ENCODE assay signal across 24 mouse cellular contexts in the genomic region with DNA sequence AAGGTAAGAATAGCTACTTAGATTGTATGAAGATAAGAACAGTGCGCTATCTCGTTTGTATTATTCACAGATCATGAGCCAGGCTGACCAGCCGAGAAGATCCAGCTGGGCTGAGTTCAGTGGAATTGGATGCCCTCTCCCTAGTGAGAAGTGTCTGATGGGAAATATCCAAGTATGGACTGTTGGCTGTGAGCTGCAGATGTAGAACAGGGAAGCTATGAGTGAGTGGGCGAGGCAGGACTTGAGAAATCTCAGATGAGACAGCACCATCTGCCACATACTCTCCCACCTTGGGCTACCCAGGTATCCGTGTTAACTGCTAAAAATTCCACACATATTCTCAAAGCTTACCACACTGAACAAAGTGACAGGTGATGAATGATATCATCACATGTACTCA. TPM values are rescaled to one million over a fixed set of nuclear protein-coding genes. Genes with fewer than 3 reads are reported as not detected.
DNase-seq lines count a peak whose midpoint lies in the region; ATAC-seq and TF ChIP-seq lines count a peak whose summit lies in the region.
"Had no signal": no experiment of that assay in that cellular context is flagged by ENCODE, and none has a peak within 500 bp of the region (broad histone marks: within the 10 kb centered on the region; RNA-seq: fewer than 3 reads in every experiment).

No protein-coding gene starts in this region.

- no peak overlapping the region for H3K4me3 ChIP-seq in hindbrain, embryonic 10.5 days
- H3K4me3 ChIP-seq in hindbrain, embryonic 16.5 days (ENCODE audit: low read length): no peak overlapping the region
- no peak overlapping the region for H3K4me3 ChIP-seq in midbrain, embryonic 15.5 days
- H3K4me3 ChIP-seq in midbrain, postnatal 0 days (ENCODE audit: low read depth, low read length): no peak overlapping the region
- H3K4me3 ChIP-seq in hindbrain, embryonic 13.5 days: no peak overlapping the region
- H3K4me3 ChIP-seq in stomach, postnatal 0 days (ENCODE audit: low read depth, low read length): no peak overlapping the region
- H3K4me3 ChIP-seq: embryonic facial prominence, embryonic 13.5 days; layer of hippocampus, adult 2 months; liver, embryonic 13.5 days had no signal

- no peak; the same call in 1 of the 2 replicates for ATAC-seq in hindbrain, embryonic 16.5 days
- ATAC-seq in midbrain, embryonic 15.5 days (replicated peaks): peak; percentile 5; the same call in 1 of the 2 replicates
- no peak for ATAC-seq in midbrain, postnatal 0 days (ENCODE audit: low FRiP score)
- peak; percentile 40; the same call in 1 of the 2 replicates for ATAC-seq in hindbrain, embryonic 13.5 days (ENCODE audit: low FRiP score)
- 0 out of 2 replicates have a peak, but pooled peaks have one; percentile 38 for ATAC-seq in stomach, postnatal 0 days (ENCODE audit: low FRiP score, low TSS enrichment)
- ATAC-seq: forebrain, embryonic 14.5 days; inflammation-experienced regulatory T-cells, adult 6 months had no signal

- H3K9ac ChIP-seq in hindbrain, embryonic 16.5 days (ENCODE audit: low read depth, low read length): no peak overlapping the region
- no peak overlapping the region for H3K9ac ChIP-seq in midbrain, embryonic 15.5 days
- no peak overlapping the region for H3K9ac ChIP-seq in midbrain, postnatal 0 days (replicated peaks; ENCODE audit: low read length, poor library complexity, severe bottlenecking)
- no peak overlapping the region for H3K9ac ChIP-seq in hindbrain, embryonic 13.5 days
- no peak overlapping the region for H3K9ac ChIP-seq in stomach, postnatal 0 days (ENCODE audit: low read length)
- H3K9ac ChIP-seq: embryonic facial prominence, embryonic 13.5 days; liver, embryonic 13.5 days had no signal

- 0 out of 2 replicates have a peak overlapping the region, but pooled peaks have one; percentile 8 for H3K27ac ChIP-seq in hindbrain, embryonic 10.5 days
- no peak overlapping the region for H3K27ac ChIP-seq in hindbrain, embryonic 16.5 days (ENCODE audit: low read depth, low read length)
- no peak overlapping the region for H3K27ac ChIP-seq in midbrain, embryonic 15.5 days
- H3K27ac ChIP-seq in midbrain, postnatal 0 days (ENCODE audit: low read depth, low read length): no peak overlapping the region
- H3K27ac ChIP-seq in hindbrain, embryonic 13.5 days: no peak overlapping the region
- no peak overlapping the region for H3K27ac ChIP-seq in stomach, postnatal 0 days (replicated peaks)
- H3K27ac ChIP-seq: embryonic facial prominence, embryonic 13.5 days; layer of hippocampus, adult 2 months; liver, embryonic 13.5 days had no signal

- TF ChIP-seq CTCF in midbrain, postnatal 0 days (IDR thresholded peaks at IDR 0.05): no peak
- TF ChIP-seq CTCF in stomach, postnatal 0 days (IDR thresholded peaks at IDR 0.05; ENCODE audit: low read depth): no peak

- H3K9me3 ChIP-seq in hindbrain, embryonic 10.5 days: no peaks in the 10 kb centered on the region
- H3K9me3 ChIP-seq in hindbrain, embryonic 16.5 days (ENCODE audit: control insufficient read depth, low read length): no peaks in the 10 kb centered on the region
- H3K9me3 ChIP-seq in midbrain, embryonic 15.5 days: no peaks in the 10 kb centered on the region
- no peaks in the 10 kb centered on the region for H3K9me3 ChIP-seq in midbrain, postnatal 0 days (ENCODE audit: low read length)
- H3K9me3 ChIP-seq in hindbrain, embryonic 13.5 days: no peaks in the 10 kb centered on the region
- no peaks in the 10 kb centered on the region for H3K9me3 ChIP-seq in stomach, postnatal 0 days (ENCODE audit: control insufficient read depth, low read length)
- H3K9me3 ChIP-seq: embryonic facial prominence, embryonic 13.5 days; liver, embryonic 13.5 days had no signal

- H3K27me3 ChIP-seq in hindbrain, embryonic 10.5 days (ENCODE audit: insufficient read depth, poor library complexity, severe bottlenecking): no peaks in the 10 kb centered on the region
- no peaks in the 10 kb centered on the region for H3K27me3 ChIP-seq in hindbrain, embryonic 16.5 days (replicated peaks; ENCODE audit: control insufficient read depth, insufficient read depth, low read length)
- no peaks in the 10 kb centered on the region for H3K27me3 ChIP-seq in midbrain, embryonic 15.5 days (replicated peaks)
- H3K27me3 ChIP-seq in midbrain, postnatal 0 days (ENCODE audit: insufficient read depth, low read length): no peaks in the 10 kb centered on the region
- no peaks in the 10 kb centered on the region for H3K27me3 ChIP-seq in hindbrain, embryonic 13.5 days
- no peaks in the 10 kb centered on the region for H3K27me3 ChIP-seq in stomach, postnatal 0 days (ENCODE audit: control insufficient read depth, insufficient read depth, low read length)
- H3K27me3 ChIP-seq: embryonic facial prominence, embryonic 13.5 days; liver, embryonic 13.5 days had no signal

- H3K4me1 ChIP-seq in hindbrain, embryonic 10.5 days (replicated peaks): no peaks in the 10 kb centered on the region; the same call in 1 of the 2 replicates
- H3K4me1 ChIP-seq in hindbrain, embryonic 16.5 days (ENCODE audit: control insufficient read depth, insufficient read depth, low read depth, low read length): no peaks in the 10 kb centered on the region
- peaks cover 5% of the 10 kb centered on the region; the same call in 1 of the 2 replicates for H3K4me1 ChIP-seq in midbrain, embryonic 15.5 days
- H3K4me1 ChIP-seq in midbrain, postnatal 0 days (ENCODE audit: insufficient read depth, low read length): no peaks in the 10 kb centered on the region
- peaks cover 5% of the 10 kb centered on the region; the same call in 1 of the 2 replicates for H3K4me1 ChIP-seq in hindbrain, embryonic 13.5 days (replicated peaks)
- H3K4me1 ChIP-seq in stomach, postnatal 0 days (replicated peaks; ENCODE audit: control insufficient read depth, insufficient read depth): no peaks in the 10 kb centered on the region
- H3K4me1 ChIP-seq: embryonic facial prominence, embryonic 13.5 days; liver, embryonic 13.5 days had no signal

- no peak for TF ChIP-seq EP300 in stomach, postnatal 0 days (optimal IDR thresholded peaks at IDR 0.05)

- DNase-seq in hindbrain, embryonic 10.5 days (ENCODE audit: low spot score): no peak
- no peak for DNase-seq in midbrain, postnatal 0 days (ENCODE audit: low spot score)
- DNase-seq in stomach, postnatal 0 days (ENCODE audit: low spot score): no peak
- no peak for DNase-seq in gastrocnemius, postnatal 25 days
- DNase-seq: adrenal gland, adult 2 months; cerebellum, adult 18-20 months; cerebellum, postnatal 14 days; gastrocnemius, postnatal 36 days; kidney, adult 8-10 months; kidney, postnatal 14 days; layer of hippocampus, postnatal 36 days; liver, embryonic 13.5 days; lung, postnatal 10 days; right cerebral cortex, postnatal 4 days; thymus, adult 18-20 months; thymus, postnatal 36 days had no signal

- no peak overlapping the region for H3K4me2 ChIP-seq in hindbrain, embryonic 16.5 days (ENCODE audit: low read length)
- H3K4me2 ChIP-seq in midbrain, embryonic 15.5 days: no peak overlapping the region
- H3K4me2 ChIP-seq in midbrain, postnatal 0 days (ENCODE audit: low read depth, low read length, poor library complexity, severe bottlenecking): no peak overlapping the region
- no peak overlapping the region for H3K4me2 ChIP-seq in hindbrain, embryonic 13.5 days
- no peak overlapping the region for H3K4me2 ChIP-seq in stomach, postnatal 0 days (replicated peaks; ENCODE audit: low read depth)
- H3K4me2 ChIP-seq: embryonic facial prominence, embryonic 13.5 days; liver, embryonic 13.5 days; midbrain, embryonic 11.5 days had no signal

- H3K36me3 ChIP-seq in hindbrain, embryonic 10.5 days: peaks cover 28% of the 10 kb centered on the region
- peaks cover 5% of the 10 kb centered on the region; the same call in 1 of the 2 replicates for H3K36me3 ChIP-seq in hindbrain, embryonic 16.5 days (ENCODE audit: control insufficient read depth, insufficient read depth, low read length)
- no peaks in the 10 kb centered on the region for H3K36me3 ChIP-seq in midbrain, embryonic 15.5 days (replicated peaks)
- H3K36me3 ChIP-seq in midbrain, postnatal 0 days (ENCODE audit: insufficient read depth, low read length): no peaks in the 10 kb centered on the region; the same call in 1 of the 2 replicates
- H3K36me3 ChIP-seq in hindbrain, embryonic 13.5 days: peaks cover 14% of the 10 kb centered on the region
- no peaks in the 10 kb centered on the region for H3K36me3 ChIP-seq in stomach, postnatal 0 days (ENCODE audit: control insufficient read depth, insufficient read depth, low read length)

- 80% methylated on average over 5 of the region's 5 CpGs for WGBS in hindbrain, embryonic 10.5 days
- 75% methylated on average over 5 of the region's 5 CpGs for WGBS in hindbrain, embryonic 16.5 days
- WGBS in midbrain, embryonic 15.5 days: 80% methylated on average over 5 of the region's 5 CpGs
- WGBS in midbrain, postnatal 0 days: 76% methylated on average over 5 of the region's 5 CpGs
- whole genome bisulfite sequencing in hindbrain, embryonic 13.5 days: 79% methylated on average over 5 of the region's 5 CpGs
- WGBS in stomach, postnatal 0 days: 49% methylated on average over 5 of the region's 5 CpGs

RNA-seq across cellular contexts. Expression of gene Mzt1, which starts 15.9 kb away (rescaled TPM):
- polyA plus RNA-seq in hindbrain, embryonic 10.5 days (2016; fragmentation: Nextera tagmentation; extraction: Ambion mirVana): 95.4 and 98.4 TPM in 2 replicates
- 88.4 and 92.7 TPM in 2 replicates for polyA plus RNA-seq in hindbrain, embryonic 16.5 days (2015; fragmentation: Nextera tagmentation; extraction: Ambion mirVana)
- polyA plus RNA-seq in midbrain, embryonic 15.5 days (2015; fragmentation: Nextera tagmentation; extraction: Ambion mirVana): 104 and 113 TPM in 2 replicates
- total RNA-seq in midbrain, postnatal 0 days (2014; rRNA removed): 84.7 and 106 TPM in 2 replicates
- polyA plus RNA-seq in midbrain, postnatal 0 days (2015; fragmentation: Nextera tagmentation; extraction: Ambion mirVana): 107 and 117 TPM in 2 replicates
- polyA plus RNA-seq in hindbrain, embryonic 13.5 days (2015; fragmentation: Nextera tagmentation; extraction: Ambion mirVana): 125 and 127 TPM in 2 replicates
- 52.8 and 55.8 TPM in 2 replicates for polyA plus RNA-seq in stomach, postnatal 0 days (2015; fragmentation: Nextera tagmentation; extraction: Ambion mirVana)
- 10 to 100 TPM; 24.0 to 24.6 TPM for total RNA-seq in gastrocnemius, postnatal 25 days (2021)

RNA-seq across cellular contexts. Expression of gene Bora, which starts 16.0 kb away (rescaled TPM):
- 67.8 and 81.2 TPM in 2 replicates for polyA plus RNA-seq in hindbrain, embryonic 10.5 days (2016; fragmentation: Nextera tagmentation; extraction: Ambion mirVana)
- polyA plus RNA-seq in hindbrain, embryonic 16.5 days (2015; fragmentation: Nextera tagmentation; extraction: Ambion mirVana): 14.4 and 15.3 TPM in 2 replicates
- 12.8 and 13.7 TPM in 2 replicates for polyA plus RNA-seq in midbrain, embryonic 15.5 days (2015; fragmentation: Nextera tagmentation; extraction: Ambion mirVana)
- total RNA-seq in midbrain, postnatal 0 days (2014; rRNA removed): 3.7 and 7.3 TPM in 2 replicates
- polyA plus RNA-seq in midbrain, postnatal 0 days (2015; fragmentation: Nextera tagmentation; extraction: Ambion mirVana): 7.1 and 7.4 TPM in 2 replicates
- polyA plus RNA-seq in hindbrain, embryonic 13.5 days (2015; fragmentation: Nextera tagmentation; extraction: Ambion mirVana): 18.7 and 21.5 TPM in 2 replicates
- polyA plus RNA-seq in stomach, postnatal 0 days (2015; fragmentation: Nextera tagmentation; extraction: Ambion mirVana): 12.4 and 13.8 TPM in 2 replicates
- 1 to 10 TPM in 1 of 2 experiments, under 1 TPM in 1; 0.97 to 1.3 TPM for total RNA-seq in gastrocnemius, postnatal 25 days (2021)

RNA-seq across cellular contexts. Expression of gene Rpl36a-ps1, which starts 35.9 kb away (rescaled TPM):
- polyA plus RNA-seq in hindbrain, embryonic 10.5 days (2016; fragmentation: Nextera tagmentation; extraction: Ambion mirVana): 1.8 TPM in 1 of 2 replicates, not detected in the other
- polyA plus RNA-seq in hindbrain, embryonic 16.5 days (2015; fragmentation: Nextera tagmentation; extraction: Ambion mirVana): 0.81 and 1.1 TPM in 2 replicates
- polyA plus RNA-seq in midbrain, embryonic 15.5 days (2015; fragmentation: Nextera tagmentation; extraction: Ambion mirVana): not detected in 2 replicates
- total RNA-seq in midbrain, postnatal 0 days (2014; rRNA removed): not detected in 2 replicates
- polyA plus RNA-seq in midbrain, postnatal 0 days (2015; fragmentation: Nextera tagmentation; extraction: Ambion mirVana): 0.90 TPM in 1 of 2 replicates, not detected in the other
- polyA plus RNA-seq in hindbrain, embryonic 13.5 days (2015; fragmentation: Nextera tagmentation; extraction: Ambion mirVana): 0.74 TPM in 1 of 2 replicates, not detected in the other
- 3.2 and 3.6 TPM in 2 replicates for polyA plus RNA-seq in stomach, postnatal 0 days (2015; fragmentation: Nextera tagmentation; extraction: Ambion mirVana)
- 1 to 10 TPM; 1.5 to 2.7 TPM for total RNA-seq in gastrocnemius, postnatal 25 days (2021)
- polyA plus RNA-seq: adrenal gland, adult 2 months had no signal

Comparison
In these comparisons a context has a peak if more than half of its experiments do, and no peak if none do; other contexts are left out.
1. ATAC-seq: peak in midbrain, embryonic 15.5 days (single experiment), hindbrain, embryonic 13.5 days (single experiment) and stomach, postnatal 0 days (single experiment); none in hindbrain, embryonic 16.5 days (single experiment) and midbrain, postnatal 0 days (single experiment).